Mouse (Mus musculus) mouse embryonic stem cell (cell line): ENCODE data around the gene Uhrf1.

Source experiments
- in situ Hi-C, 2 experiments: fragments of 300-500 bp; cut with MboI; formaldehyde crosslinking; loops; 1 replicate in 1 of 2; 3 replicates in 1 of 2; pipeline ENCODE4 v1.14.3; 2019 to 2020; ENCODE audit warnings: low sequenced_read_pairs in 2 of 2, low pct_unique_long_range_greater_than_20kb in 1 of 2, mixed read lengths in 1 of 2; ENCODE audit not compliant: unreplicated experiment in 1 of 2

Uhrf1 gene

DNA sequence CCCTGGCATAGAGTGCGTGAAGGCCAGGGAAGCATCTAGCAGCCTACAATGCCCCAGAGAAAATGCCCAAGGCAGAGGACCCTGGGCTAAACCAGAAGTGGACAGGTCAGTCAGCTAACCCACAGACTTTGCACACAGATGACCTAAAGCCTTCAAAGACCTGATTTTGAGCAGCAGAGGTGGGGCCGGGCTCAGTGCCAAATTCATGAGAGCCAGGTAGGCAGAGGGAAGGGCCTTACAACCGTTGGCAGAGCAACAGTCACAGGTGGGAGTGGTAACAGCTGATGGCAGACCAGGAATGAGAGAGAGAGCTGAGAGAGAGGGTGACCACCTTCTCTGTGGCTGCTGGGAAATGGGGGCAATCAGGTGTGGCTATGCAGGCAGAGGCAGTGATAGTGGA is 30.5 kb upstream of the Uhrf1 start:
- in situ Hi-C loops, result no loop called here

DNA sequence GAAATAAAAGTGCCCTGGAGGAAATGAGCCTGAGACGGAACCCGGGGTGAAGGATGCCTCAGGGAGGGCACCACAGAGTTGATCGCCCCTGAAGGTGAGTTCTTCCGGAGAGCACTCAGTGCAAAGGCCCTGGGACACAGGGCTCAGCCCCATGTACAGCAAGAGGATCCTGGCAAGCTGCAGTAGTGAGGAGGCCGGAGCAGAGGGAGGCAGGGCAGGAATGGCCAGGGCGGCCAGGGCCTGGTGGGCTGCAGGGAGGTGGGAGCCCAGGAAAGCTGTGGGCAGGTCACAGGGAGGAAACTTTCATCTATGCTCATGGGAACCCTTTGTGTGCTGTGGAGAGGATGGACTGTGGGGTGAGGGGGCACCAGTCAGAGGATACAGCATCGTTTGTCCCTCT is 29.6 kb upstream of the Uhrf1 start:
- in situ Hi-C loops, result no loop called here

DNA sequence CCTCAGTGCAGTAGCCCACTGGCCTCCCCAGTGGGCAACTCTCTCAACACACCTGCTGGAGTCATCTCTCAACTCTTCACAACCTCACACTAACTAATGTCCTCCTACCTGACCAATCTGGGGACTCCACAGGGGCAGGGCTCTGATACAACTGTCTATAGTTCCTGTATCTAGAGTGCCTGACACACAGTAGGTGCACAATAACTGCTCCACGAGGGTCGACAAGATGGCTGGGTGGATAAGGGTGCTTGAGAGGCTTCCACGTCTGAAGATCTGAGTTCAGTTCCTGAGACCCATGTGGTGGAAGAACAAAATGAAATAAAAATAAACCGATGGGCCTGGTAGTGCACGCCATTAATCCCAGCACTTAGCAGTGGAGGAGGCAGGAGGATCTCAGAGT is 29.1 kb upstream of the Uhrf1 start:
- in situ Hi-C loops, result no loop called here

DNA sequence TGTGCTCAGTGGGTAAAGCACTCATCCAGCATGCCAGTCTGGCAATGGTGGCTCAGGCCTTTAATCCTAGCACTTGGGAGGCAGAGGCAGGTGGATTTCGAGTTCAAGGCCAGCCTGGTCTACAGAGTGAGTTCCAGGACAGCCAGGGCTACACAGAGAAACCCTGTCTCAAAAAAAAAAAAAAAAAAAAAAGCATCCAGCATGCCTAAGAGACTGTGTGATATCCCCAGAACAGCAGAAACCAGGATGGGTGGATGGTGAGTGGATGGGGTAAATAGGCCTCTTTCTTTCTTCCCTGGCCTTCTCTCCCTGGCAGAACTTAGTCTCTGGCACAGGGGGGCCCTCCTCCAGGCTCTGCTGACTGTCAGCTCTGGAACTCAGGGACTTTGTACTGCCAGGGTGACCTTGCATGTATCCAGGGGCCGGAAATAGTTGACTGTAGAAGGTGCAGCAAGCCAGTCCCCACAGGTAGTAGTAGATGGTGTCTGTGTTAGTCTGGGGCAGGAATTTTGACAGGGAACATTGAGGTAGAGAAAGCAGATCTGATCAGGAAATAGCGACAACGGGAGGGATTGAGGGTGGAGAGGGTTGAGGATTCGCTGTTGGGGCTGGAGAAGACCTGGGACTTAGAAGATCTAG is 27.2 kb upstream of the Uhrf1 start:
- in situ Hi-C loops, result no loop called here

DNA sequence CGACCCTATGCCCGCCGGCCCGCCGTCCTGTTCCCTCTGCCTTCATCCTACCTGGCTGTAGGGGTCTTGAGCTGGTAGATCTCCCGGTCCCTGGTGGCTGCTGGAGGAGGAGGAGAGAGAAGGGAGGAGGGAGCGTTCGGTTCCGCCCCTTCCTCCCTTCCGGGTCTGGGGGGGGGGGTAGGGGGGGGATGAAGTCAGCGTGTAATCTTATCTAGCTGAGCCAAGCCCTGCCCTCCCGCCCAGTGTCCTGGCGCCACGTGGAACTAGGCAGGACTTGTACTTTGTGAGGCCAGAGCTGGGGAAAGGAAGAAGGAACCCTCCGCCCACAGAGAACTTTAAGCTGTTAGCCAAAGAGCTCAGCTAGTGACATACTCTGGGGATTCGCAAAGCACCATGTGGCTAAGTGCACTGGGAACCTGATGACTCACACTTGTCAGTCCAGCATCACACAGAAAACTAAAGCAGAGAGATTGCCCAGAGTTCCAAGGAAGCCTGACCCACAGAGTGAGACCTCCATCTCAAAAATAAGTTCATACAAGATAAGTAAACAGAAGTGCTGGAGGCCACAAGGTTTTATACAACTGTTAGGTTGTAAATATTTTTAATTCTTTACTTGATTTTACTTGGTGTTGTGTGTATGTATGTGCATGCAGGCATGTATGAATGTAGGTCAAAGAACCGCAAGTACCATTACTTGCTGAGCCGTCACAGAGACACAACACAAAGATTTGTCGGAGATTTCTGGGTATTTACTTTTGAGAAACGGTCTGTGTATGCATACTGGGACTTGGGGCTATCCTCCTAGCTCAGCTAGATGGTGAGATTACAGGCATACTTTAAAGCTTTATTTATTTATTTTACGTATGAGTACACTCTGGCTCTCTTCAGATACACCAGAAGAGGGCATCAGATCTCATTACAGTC is 26.2 kb upstream of the Uhrf1 start, which contains the start of gene Ticam1:
Ticam1 (minus strand) TSS at position 144 of the 924 bp plus-strand sequence.
- in situ Hi-C loops, result no loop called here

DNA sequence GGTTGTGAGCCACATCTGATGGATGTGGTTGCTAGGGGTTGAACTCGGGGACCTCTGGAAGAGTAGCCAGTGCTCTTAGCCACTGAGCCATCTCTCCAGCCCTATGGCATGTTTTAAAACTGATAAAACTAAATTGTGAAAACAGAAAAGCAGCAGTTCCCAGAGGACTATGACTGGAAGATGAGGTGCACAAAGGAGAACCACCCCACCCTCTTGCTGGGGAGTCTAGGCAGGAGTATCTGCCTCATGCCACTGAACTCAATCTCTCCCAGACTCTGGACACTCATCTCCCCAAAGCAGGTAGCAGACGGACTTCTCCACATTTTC is 25.6 kb upstream of the Uhrf1 start:
- in situ Hi-C loops, result no loop called here

DNA sequence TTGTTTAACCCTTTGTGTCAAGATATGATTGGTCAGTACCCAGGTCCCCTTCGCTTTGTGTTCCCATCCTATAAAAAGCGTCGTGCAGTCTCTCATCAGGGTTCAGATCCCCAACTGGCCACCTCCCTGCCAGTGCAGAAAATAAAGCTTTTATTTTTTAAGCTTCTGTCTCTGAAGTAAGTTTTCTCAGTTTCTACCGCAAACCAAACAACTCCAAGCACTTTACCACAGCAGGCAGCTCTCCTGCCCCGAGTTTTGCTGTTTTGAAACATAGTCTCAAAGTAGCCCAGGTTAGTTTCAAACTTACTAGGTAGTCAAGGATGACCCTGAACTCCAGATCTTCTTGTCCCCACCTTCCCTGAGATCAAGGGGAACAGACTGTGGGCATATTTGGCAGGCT is 24.8 kb upstream of the Uhrf1 start:
- in situ Hi-C loops, result no loop called here

DNA sequence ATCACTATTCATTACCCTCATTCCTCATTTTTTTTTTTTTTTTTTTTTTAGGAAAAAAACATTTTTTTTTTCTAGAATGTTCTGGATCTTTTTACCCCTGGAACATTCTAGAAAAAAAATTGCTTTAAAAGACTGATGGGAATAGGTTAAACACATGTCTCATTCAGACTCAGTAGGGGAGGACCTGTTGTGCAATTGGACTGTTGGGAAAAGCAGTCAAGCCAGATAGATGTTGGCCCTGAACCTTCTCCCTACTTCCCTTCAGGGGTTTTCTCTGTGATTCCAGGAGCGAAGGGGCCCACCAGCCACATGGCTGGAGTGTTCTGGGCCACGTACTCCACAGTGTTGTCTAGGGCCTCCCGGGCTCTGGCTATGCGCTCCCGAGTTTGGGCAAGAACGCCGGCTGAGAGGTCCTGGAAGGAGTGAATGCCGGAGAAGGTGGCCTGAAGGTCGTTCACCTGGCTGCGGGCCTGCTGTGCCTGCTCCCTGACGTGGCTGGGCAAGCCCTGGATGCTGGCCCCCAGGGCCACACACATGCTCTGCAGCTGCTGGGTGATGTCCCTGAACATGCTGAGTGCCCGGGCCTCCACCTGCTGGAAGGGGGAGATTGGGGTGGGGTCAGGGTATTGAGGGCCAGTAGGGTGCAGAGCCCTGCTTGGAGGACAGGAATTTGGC is 23.5 kb upstream of the Uhrf1 start:
- in situ Hi-C loops, result no loop called here

DNA sequence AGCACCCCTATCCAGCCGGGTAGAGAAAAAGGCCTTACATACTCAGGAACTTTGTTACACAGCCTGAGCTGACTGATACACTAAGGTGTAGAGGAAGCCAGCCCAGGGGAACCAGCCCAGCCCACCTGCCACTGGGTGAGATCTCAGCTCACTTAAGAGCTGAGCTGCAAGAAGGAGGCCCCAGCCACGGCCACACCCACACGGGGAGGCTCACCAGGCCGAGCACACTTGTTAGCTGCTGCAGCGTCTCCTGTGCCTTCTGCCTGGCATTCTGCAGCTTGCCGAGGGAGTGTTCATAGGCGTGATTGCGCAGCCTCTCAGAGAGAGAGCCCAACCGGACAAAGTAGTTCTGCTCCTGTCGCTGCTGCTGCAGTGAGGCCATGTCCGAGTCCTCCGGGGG is 21.9 kb upstream of the Uhrf1 start:
- in situ Hi-C loops, result no loop called here

DNA sequence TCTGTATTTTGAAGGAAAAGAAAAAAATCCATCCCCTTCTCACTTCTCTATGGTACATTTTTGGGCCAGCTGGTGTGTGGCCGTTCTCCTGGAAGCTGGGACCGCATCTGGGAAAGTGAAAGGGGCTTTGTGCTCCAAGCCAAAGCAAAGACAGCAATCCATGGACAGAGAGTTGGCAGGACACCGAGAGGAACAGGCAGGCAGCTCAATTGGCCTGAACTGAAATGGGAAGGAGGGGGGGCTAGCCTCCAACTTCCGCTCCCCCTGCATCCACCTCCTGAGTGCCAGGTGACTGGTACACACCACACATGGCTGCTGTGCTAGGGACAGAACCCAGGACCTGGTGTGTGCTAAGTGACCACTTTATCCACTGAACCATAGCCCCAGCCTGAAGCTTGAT is 20.3 kb upstream of the Uhrf1 start:
- in situ Hi-C loops, result no loop called here

DNA sequence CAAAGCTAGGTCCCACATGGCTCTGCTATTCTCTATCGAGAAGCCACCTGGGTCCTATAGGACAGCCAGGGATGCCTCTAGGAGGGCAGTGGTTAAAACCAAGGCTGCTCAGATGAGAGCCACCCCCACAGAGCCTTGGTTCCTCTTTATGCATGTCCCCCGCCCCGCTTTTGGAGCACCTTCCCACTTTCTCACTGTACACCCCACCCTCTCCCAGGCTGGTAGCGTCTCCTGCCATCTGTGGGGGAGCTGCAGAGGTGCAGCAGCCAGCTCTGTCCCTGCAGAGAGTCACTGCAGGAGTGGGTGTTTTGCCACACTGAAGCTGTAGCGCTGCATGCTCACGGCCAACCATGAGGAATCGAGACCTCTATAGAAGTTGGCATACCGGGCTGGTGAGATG is 19.8 kb upstream of the Uhrf1 start:
- in situ Hi-C loops, result no loop called here

DNA sequence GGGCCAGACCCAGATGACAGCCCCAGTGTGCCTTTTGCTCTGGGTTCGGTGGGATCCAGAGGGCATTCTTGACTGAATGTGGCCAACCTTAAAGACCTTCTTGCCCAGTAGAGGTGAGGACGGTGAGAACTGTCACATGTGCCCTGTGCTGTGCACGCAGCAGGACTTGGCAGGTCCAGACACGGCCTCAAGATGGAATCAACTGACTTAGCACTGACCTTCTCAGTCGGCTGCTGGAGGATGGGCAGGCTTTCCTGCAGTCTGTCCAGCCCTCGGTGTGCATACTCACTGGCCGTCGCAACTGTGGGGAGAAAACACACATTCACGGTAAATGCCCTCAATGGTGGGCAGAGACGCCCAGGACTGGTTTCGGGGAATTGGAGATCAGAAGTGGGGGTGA is 17.1 kb upstream of the Uhrf1 start:
- in situ Hi-C loops, result no loop called here

DNA sequence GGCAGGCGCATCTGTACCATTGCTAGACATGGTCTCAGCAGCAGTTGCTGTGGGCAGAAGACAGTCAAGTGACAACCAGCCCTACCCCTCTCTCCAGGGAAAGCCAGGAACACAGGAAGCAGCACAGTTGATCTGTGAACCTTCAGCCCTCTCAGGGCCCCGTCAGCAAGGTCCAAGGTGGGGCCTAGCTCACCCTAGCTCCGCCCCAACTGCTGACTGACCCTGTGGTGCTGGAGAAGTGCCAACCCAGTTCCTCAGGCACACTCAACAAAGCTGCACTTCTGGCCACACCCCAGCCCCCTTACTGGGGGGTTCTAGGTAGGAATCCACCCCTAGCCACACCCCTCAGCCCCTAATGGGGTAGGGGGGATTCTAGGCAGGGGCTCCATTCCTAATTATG is 15.3 kb upstream of the Uhrf1 start:
- in situ Hi-C loops, result no loop called here

DNA sequence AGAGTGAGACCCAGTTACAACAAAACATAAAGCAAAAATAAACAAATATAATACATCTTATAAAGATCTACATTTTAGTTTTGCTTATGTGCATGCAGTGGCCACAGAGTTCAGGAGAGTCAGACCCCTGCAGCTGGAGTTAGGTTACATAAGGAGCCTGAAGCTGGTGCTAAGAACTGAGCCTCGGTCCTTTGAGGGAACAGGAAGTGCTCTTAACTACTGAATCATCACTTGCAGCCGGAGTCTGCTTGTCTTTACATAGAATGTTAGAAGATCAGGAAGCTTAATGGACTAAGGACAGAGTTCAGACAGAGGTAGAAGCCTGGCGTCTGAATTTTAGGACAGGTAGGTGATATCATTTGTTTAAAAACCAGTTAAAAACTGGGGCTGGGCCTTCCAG is 14.3 kb upstream of the Uhrf1 start:
- in situ Hi-C loops, result no loop called here

DNA sequence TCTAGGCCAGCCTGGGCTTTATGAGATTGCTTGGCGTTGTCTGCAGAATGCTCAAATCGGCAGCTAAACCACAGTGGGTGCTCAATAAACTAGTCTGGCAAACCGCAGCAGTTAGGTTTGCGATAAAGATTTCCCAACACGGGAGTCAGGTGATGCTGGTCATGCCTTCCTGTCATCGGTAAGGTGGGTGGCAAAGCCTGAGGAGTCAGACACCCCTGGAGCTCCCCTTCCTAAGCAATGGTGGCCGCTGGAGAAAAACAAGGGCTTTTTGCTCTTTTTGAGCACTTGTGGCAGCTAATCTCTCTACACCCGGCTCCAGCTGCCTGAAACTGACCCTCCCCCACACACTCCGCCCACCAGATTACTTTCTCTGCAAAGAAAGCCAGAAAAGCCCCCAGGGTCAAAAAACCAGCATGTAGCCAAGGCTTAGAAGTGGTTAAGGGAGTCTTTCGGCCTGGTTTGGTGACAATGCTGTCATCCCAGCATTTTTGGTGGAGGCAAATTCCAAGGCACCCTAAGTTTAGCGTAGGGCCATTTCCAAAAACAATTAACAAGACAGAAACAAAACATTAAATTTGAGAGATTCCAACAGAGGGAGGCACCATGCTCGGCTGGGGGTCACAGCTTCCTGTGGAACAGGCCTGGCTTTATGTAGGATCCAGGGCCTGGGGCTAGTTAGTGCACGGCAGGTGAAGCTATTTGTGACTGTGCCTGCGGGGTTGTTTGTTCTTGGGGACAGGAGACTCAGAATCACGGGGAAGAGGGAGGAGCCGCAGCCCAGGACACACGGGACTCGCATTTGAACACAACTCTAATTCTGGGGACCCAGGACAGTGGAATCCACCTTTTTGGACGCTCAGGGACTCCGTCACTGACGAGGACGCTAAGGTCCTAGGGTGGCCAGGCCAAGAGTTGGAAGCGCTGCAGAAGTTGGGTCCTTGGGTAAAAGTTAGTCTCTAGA is 13.5 kb upstream of the Uhrf1 start:
- in situ Hi-C loops, result no loop called here

DNA sequence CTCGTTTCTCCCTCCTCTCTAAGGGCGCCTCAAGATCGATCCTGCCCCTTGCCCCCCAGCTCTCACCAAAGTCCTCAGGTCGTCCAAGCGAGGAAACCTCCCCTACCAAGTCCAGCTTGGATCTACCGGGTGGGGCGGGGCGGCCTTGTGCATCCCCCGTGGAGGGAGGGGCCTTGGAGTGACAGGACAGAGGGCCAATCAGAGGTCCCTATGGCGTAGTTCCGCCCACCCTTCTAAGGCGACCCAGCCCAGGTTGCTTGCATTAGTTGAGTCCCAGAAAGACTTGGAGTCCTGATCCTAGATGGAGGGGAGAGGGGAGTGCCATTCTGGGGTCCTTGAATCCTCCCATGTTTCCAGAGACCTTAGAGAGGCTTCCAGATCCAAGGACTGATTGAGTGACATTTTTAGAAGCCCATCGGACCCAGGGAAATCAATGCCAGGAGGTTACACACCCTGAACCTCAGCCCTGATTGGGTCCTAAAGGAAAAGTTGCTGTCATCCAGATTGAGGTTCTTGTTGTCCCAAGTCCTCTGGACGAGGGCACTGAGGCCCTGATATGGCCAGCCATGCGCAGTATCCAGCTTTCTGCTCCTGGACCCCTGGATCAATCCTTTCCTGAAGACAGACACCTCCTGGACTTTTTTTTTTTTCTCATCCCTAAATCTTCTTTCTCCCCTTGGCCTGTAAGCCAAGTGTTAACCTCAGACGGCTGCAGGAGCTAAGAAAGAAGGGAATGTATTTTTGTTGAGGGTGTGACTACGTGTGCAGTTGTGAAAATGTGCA is 12.5 kb upstream of the Uhrf1 start:
- in situ Hi-C loops, result no loop called here

DNA sequence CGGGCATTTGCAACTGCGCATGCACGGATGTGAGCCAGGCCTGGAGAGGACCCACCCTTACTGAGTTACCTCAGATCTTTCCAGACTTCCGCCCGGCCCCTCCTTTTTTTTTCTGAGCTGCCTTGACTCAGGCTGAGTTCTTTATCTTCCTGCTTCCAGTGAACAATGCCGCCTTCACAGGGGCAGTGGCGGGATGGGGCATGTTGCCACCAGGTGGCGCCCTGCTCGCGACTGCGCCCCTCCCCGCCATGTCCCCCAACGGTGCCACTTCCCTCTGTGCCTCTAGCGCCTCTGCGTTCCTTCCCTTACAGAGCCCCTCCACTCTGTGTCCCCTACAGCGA is 12.0 kb upstream of the Uhrf1 start:
- in situ Hi-C loops, result no loop called here

DNA sequence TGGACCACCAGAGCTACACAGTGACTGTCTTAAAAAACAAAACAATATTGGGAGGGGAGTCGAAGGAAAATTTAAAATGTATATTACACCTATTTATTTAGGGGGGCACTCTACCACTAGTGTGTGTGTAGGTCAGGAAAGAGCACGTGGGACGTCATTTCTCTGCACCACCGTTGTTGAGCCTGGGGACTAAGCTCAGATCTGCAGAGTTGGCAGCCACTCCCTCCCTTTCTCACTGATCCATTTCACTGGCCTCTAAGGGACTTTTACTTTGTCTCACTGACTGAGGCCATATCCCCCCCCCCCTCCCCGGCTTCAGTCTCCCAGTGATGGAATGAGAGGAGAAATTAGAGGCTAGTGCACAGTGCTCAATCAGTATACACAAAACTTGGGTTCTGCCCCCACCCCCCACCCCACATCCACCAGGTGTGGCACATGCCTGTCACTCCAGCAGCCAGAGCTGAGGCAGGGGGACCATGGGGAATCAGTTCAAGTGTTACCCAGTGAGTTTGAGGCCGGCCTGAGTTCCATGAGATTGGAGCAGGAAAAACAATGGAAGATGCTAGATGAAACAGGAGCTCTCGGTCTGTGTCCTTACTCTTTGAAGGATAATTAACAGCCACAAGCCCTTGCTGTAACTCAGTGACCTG is 11.2 kb upstream of the Uhrf1 start:
- in situ Hi-C loops, result no loop called here
